Mouse (Mus musculus) G1E (cell line): ENCODE measurements around the gene Igfbp3. TPM values are rescaled to one million over a fixed set of nuclear protein-coding genes. Genes with fewer than 3 reads are reported as not detected.

Experiments
- ATAC-seq: 2 replicates; pipeline ENCODE4 v1.8.0; 2016; ENCODE audit warnings: mild to moderate bottlenecking; ENCODE audit not compliant: insufficient number of reproducible peaks, poor library complexity, low FRiP score, severe bottlenecking; ENCODE audit errors: extremely low read depth
- DNase-seq: peaks from one replicate; pipeline ENCODE4 v3.0.0; 2012; ENCODE audit warnings: low spot score
- H3K27me3 ChIP-seq: 2 replicates; pipeline ENCODE4 v1.6.1; 2012; ENCODE audit warnings: mild to moderate bottlenecking, low read length, inconsistent platforms; ENCODE audit not compliant: insufficient read depth
- H3K36me3 ChIP-seq: replicated peaks from 2 replicates; pipeline ENCODE3; 2012; ENCODE audit warnings: mild to moderate bottlenecking, inconsistent platforms
- H3K4me1 ChIP-seq: 2 replicates; pipeline ENCODE4 v1.6.1; 2012; ENCODE audit warnings: low read depth, low read length, inconsistent platforms, mixed read lengths; ENCODE audit not compliant: insufficient read depth
- H3K4me3 ChIP-seq: 2 replicates; pipeline ENCODE4 v1.5.1; 2012; ENCODE audit warnings: low read depth, mild to moderate bottlenecking, inconsistent platforms, low read length, moderate library complexity, mixed read lengths
- H3K9me3 ChIP-seq: replicated peaks from 2 replicates; pipeline ENCODE4 v1.6.1; 2012; ENCODE audit warnings: inconsistent platforms
- CTCF ChIP-seq: IDR thresholded peaks from 2 replicates; pipeline ENCODE4 v1.5.1; 2012; ENCODE audit warnings: low read depth, low read length, inconsistent platforms, mixed read lengths
- GATA1 ChIP-seq: IDR thresholded peaks from 2 replicates; pipeline ENCODE4 v1.6.1; 2012; ENCODE audit warnings: borderline replicate concordance, low read length, inconsistent platforms, mixed read lengths
- GATA2 ChIP-seq: IDR thresholded peaks from 2 replicates; pipeline ENCODE4 v1.6.1; 2012; ENCODE audit warnings: low read depth, low read length, inconsistent platforms, borderline replicate concordance
- POLR2AphosphoS5 ChIP-seq: IDR thresholded peaks from 2 replicates; pipeline ENCODE4 v1.6.1; 2012; ENCODE audit warnings: low read depth, low read length, inconsistent platforms; ENCODE audit not compliant: insufficient replicate concordance
- TAL1 ChIP-seq: conservative IDR thresholded peaks from 2 replicates; pipeline ENCODE4 v1.6.1; 2012; ENCODE audit warnings: low read depth, low read length, inconsistent platforms, mixed read lengths
- polyA plus RNA-seq: library from polyadenylated mRNA; stranded (reverse); fragments of >175 nt; gene quantifications from 2 replicates; pipeline ENCODE4 v1.2.3, GENCODE M21; 2012
- total RNA-seq, 2 experiments: library from RNA; stranded (forward) in 1 of 2; stranded (reverse) in 1 of 2; fragments of 200-1000 nt in 1 of 2; fragments of >200 nt in 1 of 2; fragmentation: Nextera tagmentation in 1 of 2; gene quantifications; 2 replicates each; pipeline ENCODE4 v1.2.3; 2014 to 2017

Gene Igfbp3
- total and polyA plus RNA-seq, 3 experiments: 0.16 TPM; not detected in 2

DNA sequence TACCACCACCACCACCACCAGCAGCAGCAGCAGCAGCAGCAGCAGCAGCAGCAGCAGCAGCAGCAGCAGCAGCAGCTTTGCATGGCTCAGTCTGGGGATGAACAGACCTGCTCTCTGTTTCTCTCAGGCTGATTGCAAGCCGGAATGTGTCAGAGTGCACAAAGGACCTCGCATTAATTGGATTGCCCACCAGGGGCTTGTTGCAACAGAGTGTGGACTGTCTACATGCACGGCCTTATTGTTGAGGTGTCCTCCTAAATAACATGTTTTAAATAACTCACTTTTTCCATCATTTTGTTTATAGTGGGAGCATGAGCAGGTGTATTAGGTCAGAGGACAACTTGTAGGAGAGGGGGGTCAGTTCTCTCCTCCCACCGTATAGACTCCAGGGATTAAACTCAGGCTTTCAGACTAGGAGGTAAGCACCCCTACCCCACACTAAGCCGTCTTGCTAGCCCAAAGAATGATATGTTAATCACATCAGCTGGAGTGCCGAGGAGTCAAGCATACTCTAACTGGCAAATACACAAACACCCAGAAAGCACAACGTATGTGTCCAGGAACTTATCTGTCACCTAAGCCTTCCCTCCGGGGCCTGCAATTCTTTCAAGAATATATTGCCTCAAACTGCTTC is 31.2 kb downstream of the Igfbp3 start:
- peaks cover 8% of the 10 kb centered on the region for H3K9me3 ChIP-seq
- H3K4me1 ChIP-seq: no peaks in the 10 kb centered on the region
- no peak for DNase-seq
- TF ChIP-seq TAL1 (no peak), CTCF (no peak), GATA1 (no peak), GATA2 (no peak), POLR2AphosphoS5 (no peak)
- no peaks in the 10 kb centered on the region for H3K36me3 ChIP-seq
- H3K27me3 ChIP-seq: no peaks in the 10 kb centered on the region
- no peak overlapping the region for H3K4me3 ChIP-seq
- no peak for ATAC-seq

DNA sequence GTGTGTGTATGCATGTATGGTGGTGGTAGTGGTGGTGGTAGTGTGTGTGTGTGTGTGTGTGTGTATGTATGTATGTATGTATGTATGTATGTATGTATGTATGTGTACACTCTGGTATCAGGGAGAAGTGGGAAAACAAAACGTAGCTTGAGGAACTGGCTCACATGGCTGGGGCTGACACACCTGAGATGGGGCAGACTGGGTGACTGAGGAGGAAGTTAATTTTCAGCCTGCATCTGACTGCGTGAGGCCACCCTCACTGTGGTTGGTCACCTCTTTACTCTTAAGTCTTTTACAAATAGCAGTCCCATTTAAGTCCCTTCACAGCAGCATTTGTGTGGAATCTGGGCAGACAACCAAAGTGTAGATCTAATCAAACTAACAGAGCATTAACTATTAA is 34.4 kb downstream of the Igfbp3 start:
- ATAC-seq: no peak
- peaks cover 16% of the 10 kb centered on the region for H3K9me3 ChIP-seq
- no peaks in the 10 kb centered on the region for H3K36me3 ChIP-seq
- H3K4me3 ChIP-seq: no peak overlapping the region
- H3K27me3 ChIP-seq: no peaks in the 10 kb centered on the region
- TF ChIP-seq TAL1 (no peak), GATA1 (no peak), GATA2 (no peak), CTCF (no peak), POLR2AphosphoS5 (no peak)
- no peaks in the 10 kb centered on the region for H3K4me1 ChIP-seq
- DNase-seq: no peak

DNA sequence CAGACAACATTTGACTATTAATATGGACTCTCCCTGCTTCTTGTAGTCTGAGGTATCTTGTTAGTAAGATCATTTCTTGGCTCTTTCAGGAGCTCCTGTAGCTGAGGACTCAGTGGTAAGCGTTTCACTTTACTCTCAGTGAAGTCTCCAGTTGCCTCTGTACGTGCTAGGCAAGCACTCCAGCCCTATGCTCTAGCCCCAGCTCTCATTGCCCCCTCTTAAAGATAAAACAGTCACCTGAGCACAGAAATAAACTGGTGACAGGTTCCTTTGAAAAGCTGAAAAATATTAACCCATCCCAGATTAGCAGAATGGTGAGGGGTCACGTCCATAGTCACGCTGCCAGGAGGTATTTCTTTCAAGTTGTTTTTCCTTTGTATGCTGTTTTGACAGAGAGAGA is 35.0 kb downstream of the Igfbp3 start:
- DNase-seq: no peak

DNA sequence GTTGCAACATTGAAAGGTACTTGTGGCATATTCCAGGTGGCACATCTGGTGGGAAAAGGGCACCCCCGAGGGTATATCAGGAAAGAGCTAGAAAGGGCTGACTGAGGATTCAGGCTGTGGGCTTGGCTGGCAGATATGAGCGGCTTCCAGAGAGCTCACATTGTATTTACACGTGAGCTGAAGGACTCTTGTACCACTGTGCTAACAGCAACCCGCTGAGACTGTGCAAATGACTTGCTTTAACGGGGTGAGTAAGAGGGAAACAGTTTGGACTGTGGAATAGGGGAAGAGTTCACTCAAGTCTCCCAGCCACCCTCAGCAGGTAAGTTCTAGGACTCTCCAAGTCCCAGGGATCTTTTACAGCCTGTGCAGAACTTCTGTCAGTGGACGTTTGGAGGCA is 40.1 kb downstream of the Igfbp3 start:
- ATAC-seq (no peak), DNase-seq (no peak)
- Histone ChIP-seq H3K4me3 (no peak overlapping the region), H3K36me3 (no peaks in the 10 kb centered on the region), H3K9me3 (peaks cover 38% of the 10 kb centered on the region), H3K27me3 (no peaks in the 10 kb centered on the region; the same call in 1 of the 2 replicates), H3K4me1 (no peaks in the 10 kb centered on the region)
- TF ChIP-seq CTCF (no peak), POLR2AphosphoS5 (no peak), TAL1 (no peak), GATA2 (no peak), GATA1 (no peak)

More for the DNA sequence above, 35.0 kb downstream of the Igfbp3 start:
- H3K36me3 ChIP-seq: no peaks in the 10 kb centered on the region
- H3K9me3 ChIP-seq: peaks cover 15% of the 10 kb centered on the region
- TF ChIP-seq CTCF: no peak
- TF ChIP-seq TAL1: no peak
- TF ChIP-seq GATA1: no peak
- TF ChIP-seq GATA2: no peak
- TF ChIP-seq POLR2AphosphoS5: no peak
- H3K4me1 ChIP-seq: no peaks in the 10 kb centered on the region
- no peak overlapping the region for H3K4me3 ChIP-seq
- ATAC-seq: no peak
- no peaks in the 10 kb centered on the region for H3K27me3 ChIP-seq

DNA sequence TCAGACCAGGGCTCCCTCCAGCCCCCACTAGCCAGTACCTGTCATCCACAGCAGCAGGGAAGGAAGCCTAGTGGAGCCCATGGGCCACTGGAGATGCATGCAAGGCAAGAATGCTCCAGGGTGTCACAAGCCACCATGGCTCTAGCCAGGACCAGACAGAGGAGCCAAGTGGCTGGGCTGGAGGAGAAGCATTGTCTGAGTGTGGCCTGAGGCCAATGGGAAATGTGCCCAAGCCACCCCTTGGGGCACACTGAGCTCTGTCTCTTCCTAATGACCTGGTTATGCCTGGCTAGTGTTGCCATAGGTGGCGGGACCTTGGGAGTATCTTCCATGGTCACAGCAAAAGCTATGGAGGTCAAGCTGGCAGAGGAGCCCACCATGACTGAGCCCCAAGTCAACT is 44.1 kb downstream of the Igfbp3 start:
- H3K36me3 ChIP-seq: no peaks in the 10 kb centered on the region
- ATAC-seq: no peak
- peaks cover 33% of the 10 kb centered on the region for H3K9me3 ChIP-seq
- TF ChIP-seq POLR2AphosphoS5: no peak
- no peak for TF ChIP-seq CTCF
- TF ChIP-seq GATA2: no peak
- no peak for TF ChIP-seq TAL1
- no peak for TF ChIP-seq GATA1
- no peaks in the 10 kb centered on the region; the same call in 1 of the 2 replicates for H3K27me3 ChIP-seq
- no peaks in the 10 kb centered on the region for H3K4me1 ChIP-seq
- no peak for DNase-seq
- H3K4me3 ChIP-seq: no peak overlapping the region

DNA sequence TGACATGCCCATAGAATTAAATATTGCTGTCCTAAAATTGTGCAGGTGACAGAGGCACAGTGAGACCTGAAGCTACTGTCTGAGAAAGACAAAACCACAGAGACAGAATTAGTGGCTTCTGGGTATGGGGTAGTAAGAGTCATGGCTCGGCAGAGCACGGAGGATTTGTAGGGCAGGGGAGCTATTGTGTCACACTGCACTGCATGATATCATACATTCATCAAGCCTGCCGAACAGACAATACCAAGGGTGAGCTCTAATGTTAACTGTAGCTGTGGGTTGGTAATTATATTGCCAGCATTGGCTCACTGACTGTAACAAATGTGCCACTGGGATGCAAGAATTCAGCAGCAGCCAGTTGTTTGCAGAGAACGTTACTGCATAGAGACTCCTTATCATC is 49.3 kb downstream of the Igfbp3 start:
- no peaks in the 10 kb centered on the region for H3K4me1 ChIP-seq
- no peaks in the 10 kb centered on the region for H3K36me3 ChIP-seq
- H3K9me3 ChIP-seq: peaks cover 19% of the 10 kb centered on the region
- H3K4me3 ChIP-seq: no peak overlapping the region
- ATAC-seq (no peak), DNase-seq (no peak)
- H3K27me3 ChIP-seq: no peaks in the 10 kb centered on the region
- TF ChIP-seq POLR2AphosphoS5: no peak
